Mouse (Mus musculus) layer of hippocampus, postnatal 25 days (tissue): Measurements from ENCODE around the gene Esam. TPM values are rescaled to one million over a fixed set of nuclear protein-coding genes. Genes with fewer than 3 reads are reported as not detected.

Experiments
- total RNA-seq, 2 experiments: library from RNA; stranded (reverse); gene quantifications; 2 replicates each; pipeline ENCODE4 v1.2.3; 2021

Gene Esam
- total RNA-seq, 2 experiments from 2014 or later, result 17.2 to 17.8 TPM

Other genes starting within 250 kb of the Esam start
- gene Ccdc15, start 179.6 kb upstream of the Esam start, total RNA-seq, result 1 to 10 TPM; 1.4 to 2.2 TPM
- 10 to 100 TPM; 76.5 to 77.5 TPM for gene Hepacam, start 160.7 kb upstream of the Esam start, total RNA-seq
- gene Robo4, start 126.2 kb upstream of the Esam start, total RNA-seq, result 1 to 10 TPM; 5.3 to 6.7 TPM
- 10 to 100 TPM; 10.2 to 20.0 TPM for gene Robo3, start 94.8 kb upstream of the Esam start, total RNA-seq
- 10 to 100 TPM; 20.0 to 21.6 TPM for gene Msantd2, start 38.8 kb upstream of the Esam start, total RNA-seq
- gene Vsig2, start 11.2 kb downstream of the Esam start, total RNA-seq, result 1 to 10 TPM; 2.8 to 4.4 TPM
- gene Nrgn, start 24.8 kb downstream of the Esam start, total RNA-seq, result 1,000 to 10,000 TPM; 1,702 to 1,721 TPM
- 10 to 100 TPM; 11.7 to 12.3 TPM for gene Siae, start 27.6 kb downstream of the Esam start, total RNA-seq
- gene Spa17, start 85.6 kb downstream of the Esam start, total RNA-seq, result 1 to 10 TPM; 2.3 to 2.8 TPM
- 10 to 100 TPM; 47.4 to 49.8 TPM for gene Tbrg1, start 129.2 kb downstream of the Esam start, total RNA-seq
- not detected for gene Panx3, start 141.2 kb downstream of the Esam start, total RNA-seq
- gene Olfr160, start 188.2 kb downstream of the Esam start, total RNA-seq, result not detected
- not detected for gene Olfr874, start 217.0 kb downstream of the Esam start, total RNA-seq
- not detected for gene Olfr875, start 243.8 kb downstream of the Esam start, total RNA-seq